Mouse (Mus musculus) thymus, postnatal 14 days (tissue): Measurements from ENCODE around the gene Sde2.

Experiments used
- DNase-seq: peaks from one replicate; pipeline ENCODE4 v3.0.0; 2021

Sde2 gene

GRCm38 (mm10) chr1:180850316-180851270, at the start of gene Sde2:
TSS of gene Sde2 (plus strand) at chr1:180851127.
- DNase-seq: peak; percentile 100

DNA sequence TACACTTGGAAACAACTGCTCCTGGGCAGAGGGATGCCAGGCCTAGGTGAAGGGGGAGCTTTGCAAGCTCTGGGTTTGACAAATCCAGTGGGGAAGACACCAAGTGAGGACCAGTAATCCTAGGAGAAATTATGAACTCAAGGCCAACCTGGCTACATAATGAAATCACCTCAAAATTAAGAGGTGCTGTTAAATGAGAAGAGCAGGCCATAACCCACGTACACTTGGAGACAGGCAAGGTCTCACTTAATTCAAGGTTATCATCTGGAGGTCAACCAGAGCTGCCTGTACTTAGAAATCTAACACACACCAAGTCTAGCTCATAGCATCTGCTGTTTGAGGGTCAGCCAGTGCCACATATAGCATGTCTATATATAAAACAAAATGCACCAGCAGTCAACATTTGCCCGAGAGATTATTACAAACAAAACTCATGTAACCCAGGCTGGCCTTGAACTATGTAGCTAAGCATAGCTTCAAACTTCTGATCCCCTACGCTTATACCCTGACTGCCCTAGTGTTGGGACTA, 49.4 kb upstream of the Sde2 start:
- no peak for DNase-seq

DNA sequence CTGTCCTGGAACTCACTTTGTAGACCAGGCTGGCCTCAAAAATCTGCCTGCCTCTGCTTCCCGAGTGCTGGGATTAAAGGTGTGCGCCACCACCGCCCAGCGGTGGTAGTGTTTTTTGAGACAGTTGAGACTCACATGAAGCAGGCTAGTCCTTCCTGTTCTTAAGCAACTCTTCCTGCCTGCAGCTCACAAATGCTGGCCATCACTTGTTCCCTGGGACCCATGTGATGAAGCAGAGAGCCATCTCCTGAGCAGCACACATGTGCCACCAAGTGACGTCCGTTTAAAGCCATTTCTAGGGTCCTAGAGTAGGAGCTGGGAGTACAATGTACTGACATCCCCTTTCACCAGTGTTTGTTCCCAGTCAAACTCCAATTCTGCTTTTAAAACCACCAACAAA, 47.0 kb upstream of the Sde2 start:
- DNase-seq: no peak

- no peak for DNase-seq
These were observed 42.1 kb upstream of the Sde2 start for GRCm38 (mm10) chr1:180808831-180809230.

- no peak for DNase-seq
These were observed 40.0 kb upstream of the Sde2 start for GRCm38 (mm10) chr1:180810976-180811375.

DNA sequence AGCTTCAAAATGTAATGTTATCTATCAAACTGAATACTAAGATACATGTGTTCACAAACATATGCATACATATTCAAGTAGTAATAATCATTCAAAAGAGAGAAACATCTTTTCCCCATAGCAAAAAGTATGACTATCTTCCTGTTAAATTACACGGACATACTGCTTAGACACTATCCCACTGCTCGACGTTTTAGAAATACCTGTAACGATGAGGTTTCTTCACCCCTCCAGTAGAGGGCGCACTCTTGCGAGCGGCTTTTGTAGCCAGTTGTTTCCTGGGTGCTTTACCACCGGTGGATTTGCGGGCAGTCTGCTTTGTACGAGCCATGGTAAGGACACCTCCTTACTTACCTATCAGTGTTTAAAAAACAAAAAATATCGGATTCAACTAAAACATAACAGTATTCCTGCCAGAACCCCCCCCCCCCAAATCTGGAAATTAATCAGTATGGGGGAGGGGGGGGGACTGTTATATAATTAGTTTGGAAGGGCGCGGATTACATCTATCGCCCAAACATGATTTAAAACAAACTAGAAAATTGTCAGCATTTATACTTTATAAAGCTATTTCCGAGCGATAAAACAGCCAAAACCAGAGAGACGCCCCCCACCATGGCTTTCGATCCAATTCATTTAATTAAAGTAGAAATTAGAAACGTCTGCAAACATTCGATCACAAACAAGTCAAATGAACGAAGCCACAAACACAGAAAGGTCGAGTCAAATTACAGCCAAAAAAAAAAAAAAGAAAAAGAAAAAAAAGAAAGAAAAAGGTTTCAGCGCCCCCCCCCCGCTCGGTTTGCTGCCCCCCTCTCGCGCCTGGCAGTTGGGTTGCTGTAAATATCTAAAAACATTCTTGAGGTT, 39.1 kb upstream of the Sde2 start:
- DNase-seq: peak; percentile 42

- DNase-seq: peak; percentile 63
These were observed 38.2 kb upstream of the Sde2 start for GRCm38 (mm10) chr1:180812463-180813408.

GRCm38 (mm10) chr1:180813409-180813884, 37.5 kb upstream of the Sde2 start:
- DNase-seq: peak; percentile 97

DNA sequence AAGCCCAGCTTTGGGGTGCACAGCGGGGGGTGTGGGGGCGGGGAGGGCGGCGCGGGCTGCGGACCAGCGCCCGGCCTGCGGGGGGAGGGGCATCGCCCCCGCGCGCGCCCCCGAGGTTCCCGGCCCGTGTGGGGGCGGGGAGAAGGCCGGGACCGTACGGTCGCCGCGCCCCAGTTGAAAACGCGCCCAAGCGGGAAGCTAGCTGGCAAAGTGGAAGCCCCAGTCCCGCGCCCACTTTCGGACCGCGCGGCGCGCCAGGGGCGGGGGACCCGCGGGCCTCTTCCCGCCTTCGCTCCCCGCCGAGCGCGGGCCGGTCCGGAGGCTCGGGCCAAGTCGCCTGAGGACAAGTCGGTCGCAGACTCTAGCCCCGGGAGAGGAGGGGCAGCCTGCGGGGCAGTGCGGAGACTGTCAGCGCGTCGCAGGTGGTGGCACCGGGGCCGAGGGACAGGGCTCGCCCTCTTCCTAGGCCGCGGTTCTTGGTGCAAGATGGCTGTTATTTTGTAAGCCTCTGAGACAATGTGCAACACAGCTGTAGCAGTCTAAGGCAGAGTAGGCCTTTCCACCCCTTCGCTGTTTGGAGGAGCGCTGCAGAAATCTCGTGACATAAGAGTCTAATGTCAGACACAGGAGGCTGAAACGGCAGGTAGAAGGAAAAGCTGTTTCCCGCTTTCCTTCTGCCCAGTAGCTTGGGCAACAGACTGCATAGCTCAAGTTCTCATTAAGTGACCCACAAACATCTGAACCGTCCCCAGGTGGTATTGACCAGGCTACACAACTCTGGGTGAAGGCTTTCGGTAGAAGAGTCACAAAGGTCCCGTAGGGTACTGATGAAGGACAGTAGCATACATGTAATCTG, 36.8 kb upstream of the Sde2 start, which contains the start of gene H3f3a:
Gene H3f3a (minus strand): TSS at position 59 of the 856 bp plus-strand sequence.
- DNase-seq: peak; percentile 88

- no peak for DNase-seq
These were observed 35.4 kb upstream of the Sde2 start for GRCm38 (mm10) chr1:180815371-180816024.

- no peak for DNase-seq
These were observed 32.9 kb upstream of the Sde2 start for GRCm38 (mm10) chr1:180818000-180818399.

- no peak for DNase-seq
These were observed 29.8 kb upstream of the Sde2 start for GRCm38 (mm10) chr1:180821101-180821500.

- no peak for DNase-seq
These were observed 28.7 kb upstream of the Sde2 start for GRCm38 (mm10) chr1:180822276-180822675.

DNA sequence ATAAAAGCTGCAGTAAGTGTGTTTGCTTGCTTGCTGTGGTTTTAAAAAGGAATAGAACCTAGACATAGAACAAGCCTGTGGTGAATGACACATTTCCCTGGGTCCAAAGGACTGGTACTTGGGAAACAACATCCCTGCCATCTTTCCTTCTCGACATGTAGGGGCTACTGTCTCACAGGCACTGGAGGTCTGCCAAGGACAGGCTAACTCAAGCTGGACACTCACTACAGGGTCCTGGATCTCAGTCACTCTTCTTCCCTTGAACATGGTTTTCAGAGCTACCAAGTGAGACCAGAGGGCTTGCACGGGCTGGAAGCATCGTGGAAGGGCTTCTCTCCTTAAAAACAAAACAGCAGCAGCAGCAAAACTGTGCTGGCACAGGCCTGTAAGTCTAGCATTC, 27.2 kb upstream of the Sde2 start:
- DNase-seq: no peak

GRCm38 (mm10) chr1:180824721-180825120, 26.2 kb upstream of the Sde2 start:
- DNase-seq: peak; percentile 72

GRCm38 (mm10) chr1:180826634-180827033, 24.3 kb upstream of the Sde2 start:
- no peak for DNase-seq

DNA sequence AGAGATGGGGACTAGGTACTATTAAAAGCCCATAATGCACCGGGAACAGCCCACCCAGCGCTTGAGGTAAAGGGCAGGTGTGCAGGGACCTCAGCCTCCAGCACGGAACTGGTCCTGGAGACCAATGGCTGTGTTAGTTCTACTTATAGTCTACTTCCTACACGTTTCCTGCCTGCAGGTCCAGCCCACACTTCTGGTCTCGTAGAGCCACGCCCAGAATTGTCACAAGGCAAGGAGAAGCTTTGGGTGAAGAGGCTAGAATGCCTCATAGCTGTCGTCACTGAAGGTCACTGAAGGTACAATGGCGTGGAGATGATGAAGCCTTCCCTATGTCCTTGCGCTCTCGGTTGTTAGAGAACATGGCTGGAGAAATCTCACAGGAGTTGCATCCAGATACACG, 21.2 kb upstream of the Sde2 start:
- DNase-seq: peak; percentile 24

DNA sequence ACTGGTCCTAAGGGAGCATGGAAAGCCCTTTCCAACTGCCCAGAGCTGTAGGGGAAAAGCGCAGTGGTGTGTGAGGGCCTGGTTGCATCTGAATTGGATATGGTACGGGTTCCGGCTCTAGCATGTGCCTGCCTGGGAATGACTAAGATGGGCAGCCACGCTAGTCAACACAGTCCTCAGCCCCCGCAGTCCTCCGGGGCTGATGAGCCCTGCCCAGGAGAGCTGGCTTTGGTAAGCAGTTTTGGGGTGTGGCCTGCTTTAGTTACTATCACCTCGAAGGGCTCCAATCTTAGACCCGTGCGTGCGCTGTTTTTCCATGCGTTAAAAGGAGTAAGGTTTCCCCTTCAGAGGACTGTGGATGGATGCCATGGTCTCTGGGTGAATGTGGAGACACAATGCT, 20.8 kb upstream of the Sde2 start:
- DNase-seq: no peak

DNA sequence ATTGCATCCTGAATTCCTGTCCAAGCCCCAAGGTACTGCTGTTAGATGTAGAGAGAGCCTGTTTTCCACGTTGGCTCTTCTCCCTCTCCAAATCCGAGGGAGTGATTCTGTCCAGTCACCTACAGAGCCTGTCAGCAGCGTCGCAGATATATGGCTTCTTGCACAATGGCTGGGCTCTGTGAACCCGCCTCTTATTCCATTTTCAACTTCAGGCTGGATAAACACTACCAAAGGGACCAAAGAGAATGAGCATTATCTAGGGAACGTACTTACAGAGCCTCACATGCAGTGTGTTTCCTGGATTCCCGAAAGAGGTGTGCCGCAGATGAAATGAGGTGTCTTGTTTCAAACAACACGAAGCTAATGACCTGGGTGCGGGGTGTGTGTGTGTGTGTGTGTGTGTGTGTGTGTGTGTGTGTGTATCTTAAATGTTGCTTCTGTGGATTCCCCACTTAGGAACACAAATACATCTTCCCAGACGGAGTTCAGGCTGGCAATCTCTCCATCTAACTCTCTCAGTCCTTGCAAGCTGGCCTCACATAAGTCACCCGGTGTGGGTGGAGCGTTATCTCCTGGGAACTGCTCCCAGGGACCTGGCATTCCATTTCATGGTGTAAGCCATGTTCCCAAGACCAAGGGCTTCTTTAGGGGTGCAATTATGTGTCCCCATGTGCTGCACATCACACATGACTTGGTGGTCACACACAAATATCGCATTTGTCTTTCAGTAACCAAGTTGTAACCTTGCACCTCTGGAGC, 20.2 kb upstream of the Sde2 start:
- no peak for DNase-seq
